Mouse (Mus musculus) cortical plate, adult 2 months (tissue): ENCODE results near the gene 0610030E20Rik. TPM values are rescaled to one million over a fixed set of nuclear protein-coding genes. Genes with fewer than 3 reads are reported as not detected.

Source experiments
- H3K27ac ChIP-seq: fragments of 200-500 bp; 2 replicates; pipeline ENCODE4 v1.5.1; 2012; ENCODE audit warnings: low read length, control low read depth, inconsistent platforms; ENCODE audit not compliant: insufficient read depth
- H3K4me1 ChIP-seq: fragments of 200-500 bp; 2 replicates; pipeline ENCODE4 v1.6.1; 2011; ENCODE audit warnings: low read length; ENCODE audit not compliant: control insufficient read depth, insufficient read depth
- H3K4me3 ChIP-seq: fragments of 200-500 bp; 2 replicates; pipeline ENCODE4 v1.5.1; 2011; ENCODE audit warnings: mild to moderate bottlenecking, low read length, control low read depth; ENCODE audit not compliant: insufficient read depth
- CTCF ChIP-seq: fragments of 200-500 bp; IDR thresholded peaks from 2 replicates; pipeline ENCODE4 v1.5.1; 2011; ENCODE audit warnings: mild to moderate bottlenecking, control low read depth, low read length; ENCODE audit not compliant: insufficient read depth; ENCODE audit errors: extremely low read depth
- POLR2A ChIP-seq: fragments of 200-500 bp; IDR thresholded peaks from 2 replicates; pipeline ENCODE4 v1.6.1; 2011; ENCODE audit warnings: mild to moderate bottlenecking, low read length, control low read depth; ENCODE audit not compliant: insufficient read depth; ENCODE audit errors: extremely low read depth
- polyA plus RNA-seq: library from polyadenylated mRNA; depleted of rRNA; stranded (reverse); fragments of >200 nt; gene quantifications from 2 replicates; pipeline ENCODE4 v1.2.3, GENCODE M21; 2012

The 0610030E20Rik gene
- polyA plus RNA-seq, 1 experiment = 18.9 TPM

DNA sequence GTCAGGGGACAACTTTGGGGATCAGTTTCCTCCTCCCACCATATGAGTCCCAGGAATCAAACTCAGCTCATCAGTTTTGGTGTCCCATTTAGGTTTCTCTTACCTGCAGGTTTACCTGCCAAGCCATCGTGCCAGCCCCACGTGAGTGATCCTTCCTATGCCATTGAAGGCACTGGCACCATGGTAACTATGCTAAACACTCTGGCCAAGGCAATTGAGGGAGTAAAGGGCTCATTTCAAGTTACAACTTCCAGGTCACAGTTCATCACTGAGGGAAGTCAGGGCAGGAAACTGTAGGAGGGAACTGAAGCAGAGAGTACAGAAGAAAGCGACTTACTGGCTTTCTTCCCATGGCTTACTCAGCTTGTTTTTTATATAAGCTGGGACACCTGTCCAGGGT, 19.2 kb downstream of the 0610030E20Rik start:
- TF ChIP-seq POLR2A = no peak
- TF ChIP-seq CTCF = no peak
- Histone ChIP-seq H3K4me3 (no peak overlapping the region), H3K4me1 (peaks cover 3% of the 10 kb centered on the region; the same call in 1 of the 2 replicates), H3K27ac (no peak overlapping the region)

DNA sequence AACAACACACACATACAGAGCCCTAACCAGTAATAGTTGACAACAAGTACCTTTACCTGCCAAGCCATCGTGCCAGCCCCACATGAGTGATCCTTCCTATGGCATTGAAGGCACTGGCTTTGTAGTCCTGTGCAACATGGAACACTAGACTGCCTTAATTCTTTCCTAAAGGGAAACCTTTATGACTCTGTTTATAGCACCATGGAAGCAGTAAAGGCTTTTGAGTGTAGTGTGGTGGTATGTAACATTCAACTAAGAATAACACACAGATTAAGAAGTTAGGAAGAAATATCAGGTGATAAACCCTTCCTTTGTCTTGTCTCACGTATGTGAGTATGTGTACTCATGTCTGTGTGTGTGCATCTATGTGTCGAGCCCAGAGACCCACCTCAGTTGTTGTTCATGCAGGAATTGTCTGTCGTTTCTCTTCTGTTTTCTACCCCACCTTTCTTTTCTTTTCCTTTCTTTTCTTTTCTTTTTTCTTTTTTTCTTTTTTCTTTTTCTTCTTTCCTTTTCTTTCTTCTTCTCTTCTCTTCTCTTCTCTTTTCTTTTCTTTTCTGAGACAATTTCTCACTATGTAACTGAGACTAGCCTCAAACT, 19.8 kb downstream of the 0610030E20Rik start, which contains the start of gene Rnf181:
Gene Rnf181, minus strand, starts transcription at position 113 of the 600 bp plus-strand sequence.
- TF ChIP-seq CTCF (no peak), POLR2A (no peak)
- Histone ChIP-seq H3K4me1 (peaks cover 3% of the 10 kb centered on the region; the same call in 1 of the 2 replicates), H3K27ac (no peak within 1 kb of the TSS), H3K4me3 (no peak within 1 kb of the TSS)

DNA sequence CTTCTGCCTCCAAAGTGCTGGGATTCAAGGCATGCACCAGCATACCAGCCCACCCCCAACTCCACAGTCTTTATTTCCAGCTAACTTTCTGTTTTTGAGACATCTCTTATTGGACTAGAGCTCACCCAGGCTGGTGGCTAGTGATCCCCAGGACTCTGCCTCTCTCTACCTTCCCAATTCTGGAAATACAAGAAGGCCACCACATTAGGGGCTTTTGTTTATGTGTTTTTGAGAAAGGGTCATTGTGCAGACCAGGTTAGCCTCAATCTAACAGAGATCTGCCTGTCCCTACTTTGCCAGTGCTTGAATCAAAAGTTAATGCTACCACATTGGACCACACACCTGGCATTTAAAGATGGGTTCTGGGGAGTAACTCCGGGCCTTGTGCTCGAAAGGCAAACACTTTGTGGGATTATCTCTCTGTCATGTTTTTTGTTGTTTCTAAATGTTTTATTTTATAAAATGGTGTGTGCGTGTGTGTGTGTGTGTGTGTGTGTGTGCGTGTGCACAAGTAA, 20.4 kb downstream of the 0610030E20Rik start:
- TF ChIP-seq POLR2A (no peak), CTCF (no peak)
- peaks cover 3% of the 10 kb centered on the region; the same call in 1 of the 2 replicates for H3K4me1 ChIP-seq
- H3K27ac ChIP-seq = no peak overlapping the region
- H3K4me3 ChIP-seq = no peak overlapping the region

DNA sequence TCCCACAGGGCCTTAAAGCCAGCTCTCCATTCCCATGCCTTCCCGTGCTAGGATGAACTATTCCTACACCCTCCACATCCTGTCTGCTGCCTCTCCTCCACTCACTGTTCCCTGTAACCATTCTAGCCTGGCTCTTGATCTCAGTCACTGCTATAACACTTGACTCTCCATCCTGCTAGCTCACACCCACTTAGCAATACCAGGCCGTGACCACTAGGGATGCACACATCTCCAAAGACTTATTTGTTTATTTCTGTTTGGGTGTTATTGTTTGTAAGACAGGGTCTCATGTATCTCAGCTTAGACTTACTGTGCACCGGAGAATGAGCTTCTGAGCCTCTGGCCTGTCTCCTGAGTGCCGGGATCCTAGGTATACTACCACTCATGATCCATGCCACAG, 22.4 kb downstream of the 0610030E20Rik start:
- H3K27ac ChIP-seq = no peak overlapping the region
- no peak for TF ChIP-seq POLR2A
- TF ChIP-seq CTCF = no peak
- no peak overlapping the region for H3K4me3 ChIP-seq
- H3K4me1 ChIP-seq = peaks cover 3% of the 10 kb centered on the region; the same call in 1 of the 2 replicates

DNA sequence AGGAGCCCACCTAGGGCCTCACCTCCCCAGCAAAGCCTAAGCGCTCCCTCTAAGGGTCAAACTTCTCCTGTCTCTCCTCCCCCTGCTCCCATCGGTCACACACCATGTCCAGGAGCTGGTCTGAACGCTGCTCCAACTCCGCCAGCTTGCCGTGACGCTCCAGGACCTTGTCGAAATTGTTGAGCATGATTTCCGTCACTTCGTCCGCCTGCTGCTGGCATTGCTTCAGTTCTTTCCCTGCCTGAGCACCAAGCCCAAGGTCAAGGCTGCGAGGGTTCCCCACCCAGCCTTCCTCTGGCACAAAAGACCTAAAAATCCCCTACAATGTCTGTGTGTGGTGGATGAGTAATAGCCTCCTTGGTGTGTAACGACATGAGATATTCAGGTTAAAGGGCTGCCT, 23.0 kb downstream of the 0610030E20Rik start:
- Histone ChIP-seq H3K4me3 (no peak overlapping the region), H3K4me1 (peaks cover 3% of the 10 kb centered on the region; the same call in 1 of the 2 replicates), H3K27ac (no peak overlapping the region)
- TF ChIP-seq CTCF = no peak
- no peak for TF ChIP-seq POLR2A

DNA sequence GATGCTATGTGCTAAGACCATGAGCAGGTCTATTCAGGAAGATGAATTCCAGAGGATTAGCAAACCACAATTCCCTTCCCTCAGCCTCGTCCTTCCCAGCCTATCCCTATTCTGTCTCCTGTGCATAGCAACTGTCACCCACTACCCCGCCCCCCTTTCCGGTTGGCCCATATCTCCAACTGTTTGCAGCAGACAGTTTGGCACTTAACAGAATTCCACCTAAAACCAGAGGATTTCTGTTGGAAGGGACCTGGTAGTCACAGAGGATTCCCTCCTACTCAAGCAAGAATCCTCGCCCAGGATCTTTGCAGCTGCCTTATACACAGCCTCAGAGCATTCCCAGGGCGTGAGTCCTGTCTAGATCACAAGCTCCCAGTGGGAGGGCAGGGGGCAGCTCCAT, 24.0 kb downstream of the 0610030E20Rik start:
- Histone ChIP-seq H3K4me1 (peaks cover 3% of the 10 kb centered on the region; the same call in 1 of the 2 replicates), H3K27ac (no peak overlapping the region), H3K4me3 (no peak overlapping the region)
- TF ChIP-seq CTCF = no peak
- TF ChIP-seq POLR2A = no peak

DNA sequence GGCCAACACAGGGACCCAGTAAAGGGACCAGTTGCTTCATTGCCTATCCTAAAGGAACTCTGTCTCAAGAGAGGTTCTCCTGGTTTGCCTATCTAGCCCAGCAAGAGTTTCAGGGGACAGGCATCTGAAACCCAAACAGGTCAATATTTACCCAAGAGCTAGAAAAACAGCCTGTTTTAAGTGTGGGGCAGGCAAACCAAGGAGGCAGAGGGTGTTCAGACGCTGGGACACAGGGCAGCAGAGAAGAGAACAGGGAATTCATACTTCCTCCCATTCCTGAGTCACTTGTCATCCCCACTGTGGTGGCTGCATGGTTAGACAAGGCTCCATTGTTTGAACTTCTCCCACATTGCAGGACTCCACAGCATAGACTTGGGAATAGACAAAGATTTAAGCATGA, 24.5 kb downstream of the 0610030E20Rik start:
- Histone ChIP-seq H3K27ac (no peak overlapping the region), H3K4me1 (peaks cover 3% of the 10 kb centered on the region; the same call in 1 of the 2 replicates), H3K4me3 (no peak overlapping the region)
- no peak for TF ChIP-seq CTCF
- TF ChIP-seq POLR2A = no peak

DNA sequence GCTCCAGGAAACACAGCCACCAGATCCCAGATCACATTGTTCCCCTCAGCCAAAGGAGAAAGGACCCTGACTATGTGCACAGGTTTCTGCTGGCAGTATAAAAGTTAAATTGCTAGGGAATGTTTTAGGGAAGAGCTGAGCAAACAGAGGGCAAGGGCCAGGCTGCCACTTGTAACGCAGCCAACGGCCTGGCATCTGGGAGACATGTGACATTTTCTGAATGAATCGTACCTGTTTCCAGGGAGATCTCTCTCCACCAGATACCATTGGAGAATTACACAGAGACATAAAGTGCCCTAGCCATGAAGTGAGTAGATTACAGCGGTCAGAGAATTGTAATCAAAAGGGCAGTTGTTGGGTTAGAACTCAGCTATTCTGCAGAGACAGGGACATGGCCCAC, 26.1 kb downstream of the 0610030E20Rik start:
- TF ChIP-seq CTCF (no peak), POLR2A (no peak)
- Histone ChIP-seq H3K27ac (no peak overlapping the region), H3K4me1 (peaks cover 3% of the 10 kb centered on the region; the same call in 1 of the 2 replicates), H3K4me3 (no peak overlapping the region)

DNA sequence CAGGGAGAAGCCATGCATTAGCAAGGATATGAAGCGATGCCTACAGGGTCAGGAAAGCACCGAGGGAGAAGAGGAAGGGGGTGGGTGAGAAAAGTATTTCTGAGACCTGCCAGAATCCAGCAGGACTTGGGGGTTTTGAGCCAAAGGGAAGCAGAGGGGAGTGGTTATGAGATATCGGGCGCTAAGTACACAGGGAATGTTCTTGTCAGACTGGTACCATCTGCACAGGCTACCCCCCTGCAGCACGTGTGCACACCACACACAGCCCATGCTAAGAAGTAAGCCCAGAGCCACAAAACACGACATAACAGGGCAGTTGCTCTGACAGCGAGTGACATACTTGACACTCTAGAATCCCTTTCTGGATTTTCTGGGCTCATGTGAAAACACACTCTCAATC, 27.1 kb downstream of the 0610030E20Rik start:
- H3K4me3 ChIP-seq = no peak overlapping the region
- TF ChIP-seq POLR2A (no peak), CTCF (no peak)
- peaks cover 3% of the 10 kb centered on the region; the same call in 1 of the 2 replicates for H3K4me1 ChIP-seq
- no peak overlapping the region for H3K27ac ChIP-seq

DNA sequence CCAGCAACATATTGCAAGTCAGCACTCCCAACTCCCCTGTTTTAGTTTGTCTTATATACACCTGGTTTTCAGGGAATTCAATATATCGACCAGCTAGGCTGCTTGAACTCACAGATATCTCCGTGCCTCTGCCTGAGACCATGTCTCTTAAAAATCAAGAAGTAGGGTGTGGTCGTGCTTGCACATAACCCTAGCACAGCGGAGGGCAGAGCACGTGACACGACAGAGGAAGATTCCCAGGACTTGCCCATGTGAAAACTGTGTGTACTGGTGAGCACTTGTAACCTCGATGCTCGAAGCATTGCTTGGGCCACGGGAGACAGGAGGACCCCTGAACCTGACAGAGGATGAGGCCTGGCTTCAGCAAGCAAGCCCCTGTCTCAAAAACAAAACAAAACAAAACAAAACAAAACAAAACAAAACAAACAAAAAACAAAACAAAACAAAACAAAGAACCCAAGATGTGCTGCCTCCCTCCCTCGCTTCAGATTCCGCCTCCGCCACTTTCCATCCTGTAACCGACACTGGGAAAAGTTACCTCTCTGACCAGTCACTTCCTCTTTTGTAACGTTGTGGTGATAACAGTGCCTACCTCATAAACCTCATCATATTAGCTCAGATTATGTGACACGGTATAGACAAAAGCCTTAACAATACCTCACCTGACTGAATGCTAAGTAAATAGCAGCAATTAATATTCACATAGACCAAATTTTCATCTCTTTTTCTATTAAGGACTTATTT, 27.9 kb downstream of the 0610030E20Rik start:
- Histone ChIP-seq H3K4me1 (peaks cover 3% of the 10 kb centered on the region; the same call in 1 of the 2 replicates), H3K27ac (no peak overlapping the region), H3K4me3 (no peak overlapping the region)
- TF ChIP-seq POLR2A (no peak), CTCF (no peak)
